Mouse (Mus musculus): ENCODE measurements at regions not wholly inside any gene's neighbourhood (a gene's known extent, or its start where the extent isn't known, plus 50 kb on each side); places are given as distances from the start of the nearest gene placed in this dataset.
"Not testable (repeated sequence)": the region's sequence is repeated elsewhere in the genome, so short reads cannot be mapped to it uniquely, and the experiment has no call there.

DNA sequence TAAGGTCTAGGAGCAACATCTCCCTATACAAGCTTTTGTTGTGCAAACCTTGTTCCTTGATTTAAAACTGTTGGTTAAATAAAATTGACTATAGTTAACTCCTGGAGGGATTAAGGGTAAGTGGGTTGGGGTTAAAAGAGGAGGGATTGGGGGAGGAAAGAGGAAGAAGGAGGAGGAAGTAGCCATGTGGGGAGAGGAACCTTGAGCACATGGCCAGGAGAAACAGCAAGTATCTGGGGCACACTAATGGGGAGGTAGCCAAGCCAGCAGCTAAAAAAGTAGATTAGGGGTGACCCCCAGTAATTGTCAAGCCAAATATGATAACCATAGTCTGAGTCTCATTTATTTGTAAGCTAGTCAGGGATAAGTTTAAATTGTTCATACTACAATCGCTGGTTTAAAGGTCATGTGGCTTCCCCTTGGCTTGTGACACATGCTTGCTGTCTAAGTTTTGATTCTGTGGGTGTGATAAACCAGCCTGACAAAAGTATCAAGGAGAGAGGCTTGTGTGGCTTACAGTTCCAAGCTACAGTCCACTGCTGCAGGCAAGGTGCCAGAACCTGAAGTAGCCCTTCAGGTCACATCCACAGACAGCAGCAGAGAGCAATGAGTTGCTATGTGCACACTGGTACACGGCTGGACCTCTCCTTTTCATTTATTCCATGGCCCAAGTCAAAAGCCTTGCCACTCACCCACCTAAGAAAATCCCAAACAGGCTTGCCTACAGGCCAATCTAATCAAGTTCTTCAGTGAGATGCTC, 189.8 kb downstream of the Tcp10c start:
- Histone ChIP-seq H3K4me1 (replicated peaks; ENCODE audit: control insufficient read depth, insufficient read depth, low read length) (no peaks in the 10 kb centered on the region), H3K9ac (ENCODE audit: low read length) (no peak overlapping the region), H3K27me3 (ENCODE audit: control insufficient read depth, insufficient read depth, low read length) (no peaks in the 10 kb centered on the region), H3K36me3 (ENCODE audit: control insufficient read depth, insufficient read depth, low read length) (no peaks in the 10 kb centered on the region), H3K27ac (ENCODE audit: low read depth, low read length) (no peak overlapping the region), H3K4me3 (ENCODE audit: low read depth, low read length) (no peak overlapping the region), H3K4me2 (ENCODE audit: low read depth, low read length, severe bottlenecking) (no peak overlapping the region), H3K9me3 (ENCODE audit: control insufficient read depth, low read length) (peaks cover 72% of the 10 kb centered on the region)
- DNase-seq (ENCODE audit: low spot score) (no peak), ATAC-seq (replicated peaks; ENCODE audit: low FRiP score) (no peak)
- WGBS, result 68% methylated on average over 2 of the region's 2 CpGs

GRCm38 (mm10) chr17:13546249-13546648, 191.9 kb downstream of the Tcp10c start:
- H3K4me2 ChIP-seq (ENCODE audit: low read depth, low read length, severe bottlenecking), result no peak overlapping the region
- no peaks in the 10 kb centered on the region for H3K27me3 ChIP-seq (ENCODE audit: control insufficient read depth, insufficient read depth, low read length)
- H3K36me3 ChIP-seq (ENCODE audit: control insufficient read depth, insufficient read depth, low read length), result no peaks in the 10 kb centered on the region
- H3K9me3 ChIP-seq (ENCODE audit: control insufficient read depth, low read length), result peaks cover 60% of the 10 kb centered on the region
- 69% methylated on average over 3 of the region's 3 CpGs for WGBS
- no peaks in the 10 kb centered on the region for H3K4me1 ChIP-seq (replicated peaks; ENCODE audit: control insufficient read depth, insufficient read depth, low read length)
- no peak overlapping the region for H3K27ac ChIP-seq (ENCODE audit: low read depth, low read length)
- DNase-seq (ENCODE audit: low spot score) (no peak), ATAC-seq (replicated peaks; ENCODE audit: low FRiP score) (no peak)
- no peak overlapping the region for H3K4me3 ChIP-seq (ENCODE audit: low read depth, low read length)
- no peak overlapping the region for H3K9ac ChIP-seq (ENCODE audit: low read length)

GRCm38 (mm10) chr17:13546669-13547085, 192.3 kb downstream of the Tcp10c start:
- Histone ChIP-seq H3K4me1 (replicated peaks; ENCODE audit: control insufficient read depth, insufficient read depth, low read length) (no peaks in the 10 kb centered on the region), H3K9me3 (ENCODE audit: control insufficient read depth, low read length) (peaks cover 56% of the 10 kb centered on the region), H3K27ac (ENCODE audit: low read depth, low read length) (no peak overlapping the region), H3K4me2 (ENCODE audit: low read depth, low read length, severe bottlenecking) (no peak overlapping the region), H3K4me3 (ENCODE audit: low read depth, low read length) (no peak overlapping the region), H3K9ac (ENCODE audit: low read length) (no peak overlapping the region), H3K36me3 (ENCODE audit: control insufficient read depth, insufficient read depth, low read length) (no peaks in the 10 kb centered on the region), H3K27me3 (ENCODE audit: control insufficient read depth, insufficient read depth, low read length) (no peaks in the 10 kb centered on the region)
- 85% methylated on average over 7 of the region's 7 CpGs for WGBS
- DNase-seq (ENCODE audit: low spot score) (peak; percentile 57), ATAC-seq (replicated peaks; ENCODE audit: low FRiP score) (no peak)

DNA sequence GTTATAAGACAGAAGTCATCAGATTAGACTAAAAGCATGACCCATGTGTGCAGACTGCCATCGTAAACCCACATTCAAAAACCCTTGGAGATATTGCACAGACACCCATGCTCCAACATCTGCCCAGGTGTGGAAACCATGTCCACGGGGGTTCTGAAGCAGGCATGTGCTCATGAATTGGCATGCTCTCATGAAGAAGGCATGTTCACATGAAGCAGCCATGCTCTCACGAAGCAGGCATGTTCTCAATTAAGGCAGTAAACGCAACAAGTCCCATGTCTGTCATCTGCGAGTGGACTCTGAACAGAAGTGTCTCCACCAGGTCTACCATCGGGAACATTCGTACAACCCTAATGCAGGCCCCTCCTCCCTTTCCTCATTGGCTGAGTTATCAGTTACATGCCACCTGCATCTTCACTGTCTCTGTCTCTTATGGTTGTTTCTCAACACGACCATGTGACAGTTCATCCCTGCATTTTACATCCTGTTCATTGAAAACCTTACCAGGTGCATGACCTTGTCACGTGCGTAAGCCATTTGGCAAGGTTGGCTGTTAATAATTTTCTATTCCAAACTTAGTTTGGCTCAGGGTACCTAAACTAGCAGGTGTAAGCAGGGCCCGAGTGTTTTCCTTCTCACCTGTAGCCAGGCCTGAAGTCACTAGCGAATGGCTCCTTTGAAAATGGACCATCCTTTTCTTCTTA, 193.4 kb downstream of the Tcp10c start:
- whole genome bisulfite sequencing, result 66% methylated on average over 12 of the region's 12 CpGs
- Histone ChIP-seq H3K27me3 (ENCODE audit: control insufficient read depth, insufficient read depth, low read length) (no peaks in the 10 kb centered on the region), H3K9ac (ENCODE audit: low read length) (no peak overlapping the region), H3K4me3 (ENCODE audit: low read depth, low read length) (no peak overlapping the region), H3K27ac (ENCODE audit: low read depth, low read length) (no peak overlapping the region), H3K4me1 (replicated peaks; ENCODE audit: control insufficient read depth, insufficient read depth, low read length) (no peaks in the 10 kb centered on the region), H3K36me3 (ENCODE audit: control insufficient read depth, insufficient read depth, low read length) (no peaks in the 10 kb centered on the region), H3K4me2 (ENCODE audit: low read depth, low read length, severe bottlenecking) (no peak overlapping the region), H3K9me3 (ENCODE audit: control insufficient read depth, low read length) (peaks cover 52% of the 10 kb centered on the region)
- ATAC-seq (replicated peaks; ENCODE audit: low FRiP score) (no peak), DNase-seq (ENCODE audit: low spot score) (no peak)

DNA sequence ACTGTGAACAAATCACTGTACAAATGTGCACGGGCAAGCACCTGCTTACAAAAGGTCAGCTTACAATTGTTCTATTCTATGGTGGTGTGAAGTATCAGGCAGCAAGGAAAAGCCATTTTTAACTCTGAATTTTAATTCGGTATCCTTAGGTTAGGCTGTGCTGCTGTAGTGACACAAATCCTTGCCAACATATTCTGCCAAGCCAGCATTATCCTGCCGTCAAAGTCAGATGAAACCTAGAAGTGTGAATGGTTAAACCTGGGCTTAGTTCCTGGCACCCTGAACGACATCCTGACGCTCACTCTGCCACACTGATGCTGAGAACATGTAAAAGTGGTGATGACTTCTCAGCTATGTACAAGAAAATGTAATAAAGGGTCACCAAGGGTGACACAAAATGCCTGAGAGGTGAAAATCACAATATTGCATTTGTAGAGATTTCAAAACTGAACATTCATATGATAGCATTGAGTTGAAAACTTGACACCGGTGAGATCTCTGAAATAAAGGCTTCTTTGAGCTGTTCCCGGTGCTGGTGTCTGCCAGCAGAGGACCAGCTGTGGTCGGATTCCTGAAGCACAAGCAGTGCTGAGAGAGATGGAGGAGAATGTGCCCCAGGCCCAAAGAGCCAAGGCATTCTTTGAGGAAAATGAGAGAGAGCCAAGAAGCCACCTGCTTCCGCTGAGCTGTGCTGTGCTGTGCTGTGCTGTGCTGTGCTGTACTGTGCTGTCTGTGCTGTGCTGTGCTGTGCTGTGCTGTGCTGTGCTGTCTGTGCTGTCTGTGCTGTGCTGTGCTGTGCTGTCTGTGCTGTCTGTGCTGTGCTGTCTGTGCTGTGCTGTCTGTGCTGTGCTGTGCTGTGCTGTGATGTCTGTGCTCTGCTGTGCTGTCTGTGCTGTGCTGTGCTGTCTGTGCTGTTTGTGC, 195.9 kb downstream of the Tcp10c start:
- Histone ChIP-seq H3K27ac (ENCODE audit: low read depth, low read length) (no peak overlapping the region), H3K4me2 (ENCODE audit: low read depth, low read length, severe bottlenecking) (no peak overlapping the region), H3K9ac (ENCODE audit: low read length) (no peak overlapping the region), H3K27me3 (ENCODE audit: control insufficient read depth, insufficient read depth, low read length) (no peaks in the 10 kb centered on the region), H3K36me3 (ENCODE audit: control insufficient read depth, insufficient read depth, low read length) (no peaks in the 10 kb centered on the region), H3K9me3 (ENCODE audit: control insufficient read depth, low read length) (peaks cover 34% of the 10 kb centered on the region), H3K4me1 (replicated peaks; ENCODE audit: control insufficient read depth, insufficient read depth, low read length) (no peaks in the 10 kb centered on the region), H3K4me3 (ENCODE audit: low read depth, low read length) (no peak overlapping the region)
- peak; percentile 66 for ATAC-seq (replicated peaks; ENCODE audit: low FRiP score)
- WGBS, result 70% methylated on average over 9 of the region's 9 CpGs
- DNase-seq (ENCODE audit: low spot score), result no peak

DNA sequence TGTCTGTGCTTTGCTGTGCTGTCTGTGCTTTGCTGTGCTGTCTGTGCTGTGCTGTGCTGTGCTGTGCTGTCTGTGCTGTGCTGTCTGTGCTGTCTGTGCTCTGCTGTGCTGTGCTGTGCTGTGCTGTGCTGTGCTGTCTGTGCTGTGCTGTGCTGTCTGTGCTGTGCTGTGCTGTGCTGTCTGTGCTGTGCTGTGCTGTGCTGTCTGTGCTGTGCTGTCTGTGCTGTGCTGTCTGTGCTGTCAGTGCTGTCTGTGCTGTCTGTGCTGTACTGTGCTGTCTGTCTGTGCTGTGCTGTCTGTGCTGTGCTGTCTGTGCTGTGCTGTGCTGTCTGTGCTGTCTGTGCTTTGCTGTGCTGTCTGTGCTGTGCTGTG, 196.5 kb downstream of the Tcp10c start:
- H3K9me3 ChIP-seq (ENCODE audit: control insufficient read depth, low read length), result peaks cover 30% of the 10 kb centered on the region
- not testable (repeated sequence) for H3K4me2 ChIP-seq (ENCODE audit: low read depth, low read length, severe bottlenecking)
- peak; percentile 47 for ATAC-seq (replicated peaks; ENCODE audit: low FRiP score)

GRCm38 (mm10) chr17:13551693-13552404, 197.5 kb downstream of the Tcp10c start:
- not testable (repeated sequence) for H3K9ac ChIP-seq (ENCODE audit: low read length); H3K4me3 ChIP-seq (ENCODE audit: low read depth, low read length); H3K36me3 ChIP-seq (ENCODE audit: control insufficient read depth, insufficient read depth, low read length); H3K27ac ChIP-seq (ENCODE audit: low read depth, low read length); H3K27me3 ChIP-seq (ENCODE audit: control insufficient read depth, insufficient read depth, low read length); H3K4me1 ChIP-seq (replicated peaks; ENCODE audit: control insufficient read depth, insufficient read depth, low read length); H3K4me2 ChIP-seq (ENCODE audit: low read depth, low read length, severe bottlenecking)
- peaks cover 24% of the 10 kb centered on the region for H3K9me3 ChIP-seq (ENCODE audit: control insufficient read depth, low read length)
- peak; percentile 71 for ATAC-seq (replicated peaks; ENCODE audit: low FRiP score)
- peak; percentile 78 for DNase-seq (ENCODE audit: low spot score)

More for the DNA sequence above, 196.5 kb downstream of the Tcp10c start:
- not testable (repeated sequence) for H3K4me1 ChIP-seq (replicated peaks; ENCODE audit: control insufficient read depth, insufficient read depth, low read length); H3K27me3 ChIP-seq (ENCODE audit: control insufficient read depth, insufficient read depth, low read length); H3K9ac ChIP-seq (ENCODE audit: low read length); DNase-seq (ENCODE audit: low spot score); H3K27ac ChIP-seq (ENCODE audit: low read depth, low read length); H3K36me3 ChIP-seq (ENCODE audit: control insufficient read depth, insufficient read depth, low read length); H3K4me3 ChIP-seq (ENCODE audit: low read depth, low read length)

DNA sequence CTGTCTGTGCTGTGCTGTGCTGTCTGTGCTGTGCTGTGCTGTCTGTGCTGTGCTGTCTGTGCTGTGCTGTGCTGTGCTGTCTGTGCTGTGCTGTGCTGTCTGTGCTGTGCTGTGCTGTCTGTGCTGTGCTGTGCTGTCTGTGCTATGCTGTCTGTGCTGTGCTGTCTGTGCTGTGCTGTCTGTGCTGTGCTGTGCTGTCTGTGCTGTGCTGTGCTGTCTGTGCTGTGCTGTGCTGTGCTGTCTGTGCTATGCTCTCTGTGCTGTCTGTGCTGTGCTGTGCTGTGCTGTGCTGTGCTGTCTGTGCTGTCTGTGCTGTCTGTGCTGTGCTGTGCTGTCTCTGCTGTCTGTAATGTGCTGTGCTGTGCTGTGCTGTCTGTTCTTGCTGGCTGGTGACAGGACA, 198.5 kb downstream of the Tcp10c start:
- DNase-seq (ENCODE audit: low spot score) (peak; percentile 71), ATAC-seq (replicated peaks; ENCODE audit: low FRiP score) (peak; percentile 67)
- not testable (repeated sequence) for H3K27ac ChIP-seq (ENCODE audit: low read depth, low read length); H3K27me3 ChIP-seq (ENCODE audit: control insufficient read depth, insufficient read depth, low read length); H3K4me2 ChIP-seq (ENCODE audit: low read depth, low read length, severe bottlenecking); H3K9ac ChIP-seq (ENCODE audit: low read length); H3K36me3 ChIP-seq (ENCODE audit: control insufficient read depth, insufficient read depth, low read length); H3K4me1 ChIP-seq (replicated peaks; ENCODE audit: control insufficient read depth, insufficient read depth, low read length); H3K4me3 ChIP-seq (ENCODE audit: low read depth, low read length)
- peaks cover 15% of the 10 kb centered on the region for H3K9me3 ChIP-seq (ENCODE audit: control insufficient read depth, low read length)
